Mouse (Mus musculus) heart, postnatal 36 days (tissue): Measurements from ENCODE around the gene Oas3. TPM values are rescaled to one million over a fixed set of nuclear protein-coding genes. Genes with fewer than 3 reads are reported as not detected.

Experiments
- DNase-seq, 2 experiments: peaks; one replicate each; pipeline ENCODE4 v3.0.0; 2021 to 2022
- intact Hi-C: fragments of 180-260 bp; cut with DNase I; formaldehyde crosslinking; loops from one replicate; pipeline ENCODE4 v1.15.1; 2025
- total RNA-seq, 2 experiments: library from RNA; stranded (reverse); gene quantifications; 2 replicates each; pipeline ENCODE4 v1.2.3; 2021

Oas3 gene
- total RNA-seq, 2 experiments from 2014 or later: 0.51 TPM; not detected in 1

- intact Hi-C loops: no loop called here
- DNase-seq: no peak
Measured at GRCm38 (mm10) chr5:120765010-120765409, 12.5 kb downstream of the Oas3 start.

GRCm38 (mm10) chr5:120761901-120762300 lies 15.6 kb downstream of the Oas3 start:
- no peak for DNase-seq
- intact Hi-C loops: no loop called here

GRCm38 (mm10) chr5:120754215-120754614 lies 23.2 kb downstream of the Oas3 start:
- intact Hi-C loops: no loop called here

GRCm38 (mm10) chr5:120752786-120753185 lies 24.7 kb downstream of the Oas3 start:
- intact Hi-C loops: no loop called here
- DNase-seq: no peak

More at GRCm38 (mm10) chr5:120754215-120754614, 23.2 kb downstream of the Oas3 start:
- DNase-seq: no peak

- intact Hi-C loops: no loop called here
Measured at GRCm38 (mm10) chr5:120751206-120751605, 26.3 kb downstream of the Oas3 start.

GRCm38 (mm10) chr5:120749688-120750087 lies 27.8 kb downstream of the Oas3 start, which contains the start of gene Oas2:
TSS of gene Oas2 (minus strand) at chr5:120749853.
- DNase-seq: peak; percentile 23
- intact Hi-C loops: loop anchor here (10.0 kb wide), 1 partner anchor 245 kb away; the partner anchor contains the start of gene Plbd2

More at GRCm38 (mm10) chr5:120751206-120751605, 26.3 kb downstream of the Oas3 start:
- no peak for DNase-seq

- intact Hi-C loops: loop anchor here (1.0 to 10.0 kb wide), 3 partner anchors 66 to 242 kb away; partner anchors contain the start of gene Plbd2
- peak; percentile 44 to 49 for DNase-seq
Measured at GRCm38 (mm10) chr5:120746451-120746850, 31.0 kb downstream of the Oas3 start.

- peak in 1 of 2 experiments; percentile 26 for DNase-seq
- intact Hi-C loops: loop anchor here (10.0 kb wide), 1 partner anchor 237 kb away; the partner anchor contains the start of gene Plbd2
Measured at GRCm38 (mm10) chr5:120742125-120742524, 35.3 kb downstream of the Oas3 start.

- no peak for DNase-seq
- intact Hi-C loops: no loop called here
Measured at GRCm38 (mm10) chr5:120734380-120734990, 43.0 kb downstream of the Oas3 start.

- no peak for DNase-seq
- intact Hi-C loops: no loop called here
Measured at GRCm38 (mm10) chr5:120733696-120734095, 43.8 kb downstream of the Oas3 start.

GRCm38 (mm10) chr5:120732740-120733139 lies 44.7 kb downstream of the Oas3 start:
- intact Hi-C loops: no loop called here
- DNase-seq: no peak

GRCm38 (mm10) chr5:120729319-120729718 lies 48.1 kb downstream of the Oas3 start:
- no peak for DNase-seq
- intact Hi-C loops: no loop called here

- intact Hi-C loops: no loop called here
- DNase-seq: no peak
Measured at GRCm38 (mm10) chr5:120725811-120726455, 51.5 kb downstream of the Oas3 start.

GRCm38 (mm10) chr5:120721005-120721404 lies 56.5 kb downstream of the Oas3 start:
- DNase-seq: no peak
- intact Hi-C loops: no loop called here

GRCm38 (mm10) chr5:120718600-120719378 lies 58.7 kb downstream of the Oas3 start:
- intact Hi-C loops: no loop called here
- DNase-seq: no peak

GRCm38 (mm10) chr5:120717136-120717535 lies 60.3 kb downstream of the Oas3 start:
- intact Hi-C loops: no loop called here
- no peak for DNase-seq

GRCm38 (mm10) chr5:120714314-120714713 lies 63.1 kb downstream of the Oas3 start:
- peak; percentile 49 to 72 for DNase-seq
- intact Hi-C loops: loop anchor here (1.0 kb wide), 1 partner anchor 35 kb away; no protein-coding TSS in a partner anchor

GRCm38 (mm10) chr5:120712721-120713120 lies 64.7 kb downstream of the Oas3 start:
- intact Hi-C loops: no loop called here
- DNase-seq: no peak

- DNase-seq: no peak
- intact Hi-C loops: no loop called here
Measured at GRCm38 (mm10) chr5:120711827-120712226, 65.6 kb downstream of the Oas3 start, which contains the start of gene Dtx1. TSS of gene Dtx1 (minus strand) at chr5:120711927.

- DNase-seq: peak; percentile 23 to 32
- intact Hi-C loops: no loop called here
Measured at GRCm38 (mm10) chr5:120711416-120711815, 66.0 kb downstream of the Oas3 start.

GRCm38 (mm10) chr5:120710826-120711248 lies 66.6 kb downstream of the Oas3 start:
- no peak for DNase-seq
- intact Hi-C loops: no loop called here
